Mouse (Mus musculus) small intestine, adult 2 months (tissue): Measurements from ENCODE around the gene Cxcl3.
"Not testable (repeated sequence)": the region's sequence is repeated elsewhere in the genome, so short reads cannot be mapped to it uniquely, and the experiment has no call there.

ENCODE experiments used
- CTCF ChIP-seq: fragments of 200-500 bp; IDR thresholded peaks from 2 replicates; pipeline ENCODE4 v1.5.1; 2012; ENCODE audit warnings: low read depth, mild to moderate bottlenecking, control low read depth, inconsistent platforms, low read length, moderate library complexity, mixed read lengths; ENCODE audit not compliant: insufficient replicate concordance, insufficient read length; ENCODE audit errors: extremely low read depth
- POLR2A ChIP-seq: fragments of 200-500 bp; IDR thresholded peaks from 2 replicates; pipeline ENCODE4 v1.6.1; 2012; ENCODE audit warnings: low read depth, mild to moderate bottlenecking, control low read depth, inconsistent platforms, low read length, moderate library complexity

DNA sequence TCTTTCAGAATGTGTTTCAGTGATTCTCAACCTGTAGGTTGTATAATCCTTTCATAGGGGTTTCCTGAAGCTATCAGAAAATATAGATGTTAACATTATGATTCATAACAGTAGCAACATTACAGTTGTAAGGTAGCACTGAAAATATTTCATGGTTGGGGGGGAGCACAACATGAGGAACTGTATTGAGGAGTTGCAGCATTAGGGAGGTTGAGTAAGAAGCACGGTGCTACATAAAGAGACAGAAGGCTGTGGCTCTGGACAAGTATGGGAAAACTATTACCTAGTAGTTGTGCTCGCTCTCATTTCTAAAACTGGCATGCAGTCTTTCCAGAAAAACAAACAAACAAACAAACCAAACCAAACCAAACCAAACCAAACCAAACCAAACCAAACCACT is 9.5 kb downstream of the Cxcl3 start:
- not testable (repeated sequence) for TF ChIP-seq POLR2A, CTCF
